Mouse (Mus musculus): ENCODE measurements at regions not wholly inside any gene's neighbourhood (a gene's known extent, or its start where the extent isn't known, plus 50 kb on each side); places are given as distances from the start of the nearest gene placed in this dataset.

DNA sequence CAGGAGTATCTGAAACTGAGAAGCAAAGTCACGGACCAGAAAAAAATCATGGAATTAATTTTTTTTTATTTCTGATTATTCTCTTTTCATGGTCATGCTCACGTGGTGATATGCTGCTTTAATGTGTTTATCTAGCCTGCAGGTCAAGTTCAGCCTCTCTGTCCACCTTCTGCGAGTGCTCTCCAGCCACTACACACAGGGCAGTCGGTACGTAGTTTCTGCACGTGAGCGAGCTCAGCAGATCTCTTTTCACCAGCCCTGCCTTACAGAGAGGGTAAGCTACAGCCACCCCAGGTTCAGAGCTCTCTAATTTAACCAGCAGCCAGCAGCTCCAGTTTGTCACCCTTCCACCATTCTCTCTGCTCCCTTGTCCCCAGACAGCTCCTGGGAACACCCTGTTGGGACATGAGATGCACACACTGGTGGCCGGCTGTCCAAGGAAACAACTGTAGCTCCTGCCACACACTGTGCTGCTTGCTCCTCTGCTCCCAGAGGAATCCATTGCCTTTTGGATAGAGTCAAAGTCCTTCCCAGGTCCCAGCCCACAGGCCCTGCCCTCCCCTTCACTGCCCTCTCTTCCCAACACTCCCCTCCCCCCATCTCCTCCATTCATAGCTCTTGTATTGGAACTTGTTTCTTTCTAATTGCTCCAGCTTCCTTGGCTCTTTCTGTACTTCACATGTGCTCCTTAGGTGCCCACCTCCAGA, 97.7 kb upstream of the Sall1 start:
- TF ChIP-seq POLR2A (IDR thresholded peaks at IDR 0.05; ENCODE audit: low read depth, low read length) = no peak
- TF ChIP-seq MAX (IDR thresholded peaks at IDR 0.05; ENCODE audit: low read length) = no peak
